Mouse (Mus musculus): ENCODE data around the gene 1110051M20Rik.
A peak's percentile ranks its signal among the peaks of the same experiment; 100 is the strongest.

The 1110051M20Rik gene

DNA sequence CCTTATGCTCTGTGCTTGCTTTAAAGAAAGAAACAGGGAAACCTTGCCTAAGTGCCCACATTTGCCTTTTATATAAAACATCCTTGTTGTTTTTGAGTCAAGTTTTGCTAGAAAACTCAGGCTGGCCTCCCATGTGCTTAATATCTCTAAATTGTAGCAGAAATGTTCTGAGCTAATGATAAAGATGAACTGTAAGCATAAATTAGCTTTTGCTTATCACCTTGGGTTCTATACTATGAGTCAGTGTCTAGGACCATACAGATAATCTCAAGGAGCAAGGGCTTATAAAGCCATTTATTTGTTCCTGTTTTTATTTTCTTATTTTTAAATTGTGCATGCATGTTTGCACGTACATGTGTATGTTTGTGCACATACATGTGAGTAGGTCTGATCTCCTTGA is 98.9 kb downstream of the 1110051M20Rik start:
- no peak for DNase-seq (ENCODE audit: low spot score)

DNA sequence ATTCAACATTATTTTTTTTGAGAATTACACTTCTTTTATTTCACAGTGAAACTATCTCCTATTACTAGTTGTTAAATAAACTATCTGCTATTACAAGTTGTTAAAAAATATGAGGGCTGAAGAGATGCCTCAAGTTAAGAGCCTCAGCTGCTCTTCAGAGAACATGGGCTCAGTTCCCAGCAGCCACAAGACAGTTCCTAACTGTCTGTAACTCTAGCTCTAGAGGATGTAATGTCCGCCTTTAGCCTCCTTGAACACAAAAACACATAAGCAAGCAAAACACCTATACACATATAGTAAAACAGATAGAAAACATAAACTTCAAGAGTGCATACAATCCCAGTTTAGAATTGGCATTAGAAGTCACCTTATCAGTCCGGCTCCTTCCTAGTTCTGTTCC is 104.9 kb downstream of the 1110051M20Rik start:
- DNase-seq (ENCODE audit: low spot score): no peak

DNA sequence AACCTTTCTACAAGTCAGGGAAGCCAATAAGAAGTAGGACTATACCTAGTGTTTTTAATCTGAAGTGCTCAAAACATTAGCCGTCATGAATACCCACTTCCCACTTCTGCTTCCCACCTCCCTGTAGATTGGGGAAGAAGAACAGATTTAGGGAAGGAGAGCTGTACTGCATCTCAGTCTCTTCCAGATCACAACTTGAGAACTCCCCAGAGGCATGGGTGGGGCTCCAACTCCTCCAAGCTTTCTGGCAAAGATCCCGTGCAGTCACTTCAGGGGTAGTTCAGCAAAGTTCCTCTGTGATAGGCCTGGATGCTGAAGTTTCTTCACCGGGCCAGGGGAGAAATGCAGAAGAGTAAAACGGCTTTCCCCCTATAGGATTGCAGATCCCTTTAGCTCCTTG is 109.4 kb downstream of the 1110051M20Rik start:
- DNase-seq (ENCODE audit: low spot score): peak; percentile 56

DNA sequence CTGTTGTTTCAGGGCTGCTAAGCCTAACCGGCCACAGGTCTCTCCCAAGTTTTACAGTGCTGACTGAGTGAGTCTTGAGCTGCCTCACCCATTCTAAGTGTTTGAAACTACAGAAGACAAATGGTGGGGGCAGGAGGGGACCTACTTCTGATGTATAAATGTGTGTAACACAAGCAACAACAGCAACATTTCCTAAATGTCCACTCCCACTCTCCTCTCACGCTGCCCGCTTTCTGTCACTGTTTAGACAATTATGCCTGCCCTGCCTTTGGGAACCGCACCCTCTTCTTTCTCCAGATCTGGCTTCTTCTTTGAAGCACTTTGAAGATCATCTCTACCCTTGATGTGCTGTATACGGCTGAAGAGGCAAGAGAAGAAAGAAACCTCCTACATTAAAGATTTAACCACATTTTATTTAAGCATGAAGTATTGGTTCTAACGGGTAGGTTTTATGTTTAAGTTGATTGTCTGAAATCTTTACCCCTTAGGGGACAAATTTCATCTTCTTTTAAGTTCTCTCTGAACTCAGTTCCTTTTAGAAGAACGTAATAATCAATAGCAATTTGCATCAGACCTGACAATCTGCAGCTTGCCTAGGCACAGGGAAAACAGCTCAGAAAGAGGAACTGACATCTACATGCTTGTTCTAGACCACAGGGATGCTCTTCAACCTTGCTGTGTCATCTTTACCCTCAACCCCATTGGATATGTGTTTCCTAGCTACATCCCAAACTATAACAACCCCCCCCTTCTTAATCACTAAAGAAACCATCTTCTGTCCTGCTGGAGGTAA is 113.3 kb downstream of the 1110051M20Rik start:
- DNase-seq (ENCODE audit: low spot score): no peak

DNA sequence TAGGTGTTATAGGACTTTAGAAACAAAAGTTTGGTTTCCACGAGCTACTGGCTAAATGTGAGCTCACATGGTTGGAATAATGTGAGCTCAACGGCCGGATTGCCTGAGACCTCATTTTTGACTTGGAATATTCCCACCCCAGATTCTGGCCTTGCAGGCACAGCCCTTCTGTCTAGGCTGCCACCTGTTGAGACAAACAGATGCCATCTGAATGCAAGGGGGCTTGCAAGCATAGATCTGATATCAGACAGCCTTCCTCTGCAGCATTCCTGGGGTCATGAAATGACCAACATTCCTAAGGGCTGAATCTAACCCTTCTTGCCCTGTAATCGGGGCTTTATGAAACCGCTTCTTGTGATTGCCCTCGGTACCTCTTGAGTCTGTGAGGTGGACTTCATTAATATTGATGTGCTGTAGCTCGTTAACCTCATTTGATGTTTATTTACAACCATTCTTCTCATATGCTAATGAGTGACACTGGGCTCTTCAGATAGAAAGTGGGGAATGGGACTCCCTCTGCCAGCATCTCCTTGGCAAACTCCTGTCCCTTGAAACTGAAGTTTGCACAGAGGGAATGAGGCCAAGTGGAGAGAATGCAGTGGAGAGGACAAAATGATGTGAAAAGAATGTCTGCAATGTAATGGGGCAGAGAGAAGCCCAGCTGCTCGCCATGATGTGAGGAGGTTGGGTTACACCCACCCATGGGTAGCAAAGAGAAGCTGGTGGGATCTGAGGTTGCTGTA is 114.3 kb downstream of the 1110051M20Rik start:
- DNase-seq (ENCODE audit: low spot score): no peak

DNA sequence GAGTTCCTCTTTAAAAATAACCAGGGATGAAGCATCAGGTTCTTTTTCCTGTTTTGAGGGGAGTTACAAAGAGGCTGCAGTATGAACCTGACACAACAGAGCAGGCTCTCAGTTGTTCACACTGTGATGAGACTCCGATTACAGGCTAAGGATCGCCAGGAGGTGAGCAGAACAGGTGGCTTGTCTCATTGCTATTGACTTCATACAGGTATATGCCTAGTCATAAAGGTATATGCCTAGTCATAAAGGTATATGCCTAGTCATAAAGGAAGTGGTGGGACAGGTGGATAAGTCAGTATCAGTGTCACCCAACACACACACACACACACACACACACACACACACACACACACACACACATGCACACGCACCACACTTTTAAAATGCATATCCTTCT is 115.8 kb downstream of the 1110051M20Rik start:
- DNase-seq (ENCODE audit: low spot score): no peak

DNA sequence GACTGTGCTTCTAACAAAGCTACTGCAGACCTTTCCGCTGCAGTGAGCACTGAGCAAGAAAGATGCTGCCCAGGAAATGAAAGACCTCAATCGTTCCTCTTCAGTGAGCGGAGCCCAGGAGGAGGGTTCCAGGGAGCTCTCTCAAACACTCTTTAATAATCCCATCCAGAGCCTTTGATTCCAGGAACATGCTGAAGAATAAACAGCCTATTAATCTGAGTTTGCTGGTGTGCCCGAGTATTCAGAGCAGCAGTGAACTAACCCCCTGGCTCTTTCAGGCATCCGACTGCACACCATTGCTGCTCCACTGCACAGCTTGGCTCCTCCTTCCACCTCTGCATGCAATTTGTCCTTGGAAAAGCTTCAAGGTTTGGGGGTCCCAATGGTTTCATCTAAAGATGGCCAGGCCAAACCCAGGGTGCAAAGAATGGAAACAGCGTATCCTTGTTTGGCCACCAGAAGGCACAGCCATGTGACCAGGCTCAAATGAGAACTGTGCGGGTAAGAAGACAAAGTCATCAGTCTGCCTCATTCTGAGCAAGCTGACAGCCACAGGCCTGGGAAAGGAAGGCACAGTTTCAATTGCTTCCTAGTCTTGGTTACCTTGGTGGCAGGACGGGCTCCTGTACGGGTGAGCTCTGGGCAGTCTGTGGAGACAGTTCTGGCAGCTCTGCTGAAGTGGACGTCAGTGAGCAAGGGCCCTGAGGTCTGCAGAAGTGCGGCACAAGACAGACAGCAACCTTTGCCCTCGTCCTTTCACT is 116.4 kb downstream of the 1110051M20Rik start:
- DNase-seq (ENCODE audit: low spot score): no peak

DNA sequence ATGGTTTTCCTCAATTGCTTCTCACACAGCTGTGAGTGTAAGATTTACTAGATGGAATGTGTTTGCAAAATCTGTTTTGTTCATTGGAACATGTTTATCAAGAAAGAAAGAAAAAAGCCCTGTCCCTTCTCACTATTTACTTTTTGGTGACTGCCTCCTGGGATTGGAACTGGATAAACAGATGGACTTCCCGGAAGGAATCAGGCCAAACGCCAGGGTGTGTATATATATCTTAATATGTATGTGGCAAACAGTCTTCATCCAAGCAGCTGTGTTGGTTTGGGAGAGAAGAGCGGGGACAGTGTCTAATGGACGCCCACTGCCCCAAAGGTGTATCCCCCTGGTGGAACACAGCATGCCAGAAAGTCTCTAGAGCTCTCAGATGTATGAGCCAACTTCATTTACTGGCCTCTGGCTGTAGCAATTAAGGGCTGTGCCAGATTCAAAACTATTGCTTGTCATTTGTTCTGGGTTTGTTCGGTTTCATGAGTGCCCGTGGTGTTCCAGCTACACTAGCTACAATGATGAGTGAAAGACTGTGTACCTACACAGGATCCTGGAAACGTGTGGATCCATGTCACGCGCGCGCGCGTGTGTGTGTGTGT is 117.7 kb downstream of the 1110051M20Rik start:
- no peak for DNase-seq (ENCODE audit: low spot score)

DNA sequence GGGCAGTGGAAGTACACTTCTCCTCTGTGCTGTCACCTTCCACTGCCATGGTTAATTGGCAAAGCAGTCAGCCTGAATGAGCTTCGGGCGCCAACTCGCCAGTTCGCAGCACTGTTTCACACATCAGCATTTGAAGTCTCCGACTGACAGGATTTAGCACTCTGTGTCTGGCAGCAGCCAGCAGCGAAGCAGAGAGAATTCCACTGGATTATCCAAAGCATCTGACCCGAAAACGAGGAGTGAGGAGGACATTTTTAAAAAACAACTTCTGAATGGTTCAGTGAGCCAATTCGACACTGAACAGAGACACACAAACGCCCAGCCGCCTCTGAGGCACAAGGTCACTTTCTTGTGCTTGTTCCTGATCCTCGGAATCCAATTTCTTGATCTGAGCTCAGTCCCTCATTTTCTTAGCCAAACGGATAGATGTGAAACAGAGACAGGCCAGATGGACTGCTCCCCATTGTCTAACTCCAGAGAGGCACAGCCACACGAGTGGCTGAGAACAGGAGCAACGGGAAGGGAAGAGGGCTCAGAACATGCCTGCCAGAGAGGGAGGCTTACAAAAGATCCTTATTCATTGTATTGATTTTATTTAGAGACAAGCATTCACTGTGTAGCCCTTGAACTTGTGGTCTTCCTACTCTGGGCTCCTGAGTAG is 119.6 kb downstream of the 1110051M20Rik start:
- no peak for DNase-seq (ENCODE audit: low spot score)

DNA sequence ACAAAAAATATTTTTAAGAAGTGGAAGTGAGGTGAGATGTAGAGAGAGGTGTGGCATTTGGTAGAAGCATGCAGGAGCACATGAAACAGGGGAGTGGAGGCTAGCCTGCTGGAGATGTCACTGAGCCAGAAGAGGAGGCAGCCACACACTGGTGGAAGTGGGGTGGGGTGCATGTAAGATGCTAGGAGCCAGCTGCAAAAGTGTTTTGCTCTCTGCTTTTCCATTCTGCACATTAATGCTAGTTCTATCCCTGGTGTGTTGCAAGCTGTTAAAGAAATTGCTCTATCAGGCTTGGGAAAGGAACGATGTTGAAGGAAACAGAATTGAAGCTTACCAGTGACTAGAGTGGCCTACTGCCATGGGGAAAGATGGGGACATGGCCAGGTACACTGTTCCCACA is 120.2 kb downstream of the 1110051M20Rik start:
- DNase-seq (ENCODE audit: low spot score): no peak

DNA sequence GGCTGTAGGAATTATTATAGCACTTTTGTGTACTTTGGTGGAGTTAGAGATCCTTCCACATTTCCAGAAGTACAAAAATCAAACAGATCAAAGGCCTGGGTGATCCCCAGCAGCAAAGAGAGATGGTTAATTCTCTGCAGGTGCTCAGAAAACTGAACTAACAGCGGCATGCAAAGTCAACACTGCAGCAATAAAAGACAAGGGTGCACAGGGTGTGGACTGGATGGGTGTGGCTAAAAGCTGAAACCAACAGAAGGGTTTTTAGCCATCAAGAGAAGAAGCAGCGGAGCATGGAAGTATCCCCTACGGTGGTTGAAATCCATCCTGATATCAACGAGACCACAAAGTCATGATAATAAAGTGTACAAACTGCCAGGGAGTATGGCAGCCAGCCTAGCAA is 122.0 kb downstream of the 1110051M20Rik start:
- no peak for DNase-seq (ENCODE audit: low spot score)

DNA sequence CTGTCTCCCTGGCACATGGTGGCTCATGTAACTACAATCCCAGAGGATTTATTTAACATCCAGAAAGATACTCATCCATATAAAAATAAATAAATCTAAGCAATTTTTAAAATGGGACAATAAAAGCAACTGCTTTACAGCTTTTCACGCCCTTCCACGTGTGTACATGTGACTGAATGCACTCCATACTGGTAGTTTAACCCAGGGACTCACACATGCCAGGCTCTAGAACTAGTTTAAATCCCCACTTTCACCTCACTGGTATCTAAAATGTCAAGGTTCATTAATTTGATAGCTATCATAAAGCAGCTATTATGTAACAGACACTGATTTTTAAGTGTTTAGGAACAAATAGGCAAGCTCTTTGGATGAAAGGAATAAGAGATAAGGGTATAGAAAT is 122.6 kb downstream of the 1110051M20Rik start:
- no peak for DNase-seq (ENCODE audit: low spot score)

DNA sequence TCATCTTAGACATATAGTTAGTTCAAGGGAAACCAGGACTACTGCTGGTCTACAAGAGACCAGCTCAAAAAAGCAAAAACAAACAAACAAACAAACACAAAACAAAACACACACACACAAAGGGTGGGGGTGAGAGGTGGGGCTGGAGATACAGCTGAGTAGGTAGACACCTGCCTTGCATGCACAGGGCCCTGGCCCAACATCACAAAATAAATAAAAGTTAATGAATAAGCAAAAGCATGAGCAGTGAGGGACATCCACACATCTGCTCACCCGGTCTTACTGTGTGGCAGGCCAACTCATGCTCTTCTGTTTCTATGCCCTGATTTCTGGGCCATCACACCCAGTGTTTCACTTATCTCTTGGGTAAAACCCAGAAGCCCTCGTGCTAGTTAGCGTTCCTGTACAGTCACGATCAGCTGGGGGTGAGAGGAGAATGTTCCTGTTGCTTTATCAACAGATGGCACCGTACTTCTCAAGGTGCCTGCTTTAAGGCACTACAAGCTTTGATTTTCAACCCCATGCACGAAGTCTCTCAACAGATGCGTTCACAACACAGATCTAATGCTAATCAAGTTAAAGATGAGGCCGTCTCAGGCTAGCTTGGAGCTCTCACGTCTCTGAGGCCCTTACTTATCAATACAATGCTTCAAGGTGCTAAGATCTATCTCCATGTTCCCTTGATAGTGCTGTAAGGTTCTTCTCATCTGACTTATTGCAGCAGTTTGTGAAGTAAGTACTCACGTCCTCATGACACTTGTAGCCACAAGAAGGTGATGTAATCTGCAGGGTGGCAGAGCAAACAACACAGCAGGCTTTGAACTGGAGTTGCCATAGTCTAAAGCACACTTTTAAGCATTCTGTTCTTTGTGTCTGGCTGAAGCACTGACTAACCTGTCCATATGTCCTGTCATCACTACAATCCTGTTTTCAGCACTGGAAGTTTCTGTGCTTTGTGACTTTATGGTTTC is 123.7 kb downstream of the 1110051M20Rik start:
- DNase-seq (ENCODE audit: low spot score): no peak

DNA sequence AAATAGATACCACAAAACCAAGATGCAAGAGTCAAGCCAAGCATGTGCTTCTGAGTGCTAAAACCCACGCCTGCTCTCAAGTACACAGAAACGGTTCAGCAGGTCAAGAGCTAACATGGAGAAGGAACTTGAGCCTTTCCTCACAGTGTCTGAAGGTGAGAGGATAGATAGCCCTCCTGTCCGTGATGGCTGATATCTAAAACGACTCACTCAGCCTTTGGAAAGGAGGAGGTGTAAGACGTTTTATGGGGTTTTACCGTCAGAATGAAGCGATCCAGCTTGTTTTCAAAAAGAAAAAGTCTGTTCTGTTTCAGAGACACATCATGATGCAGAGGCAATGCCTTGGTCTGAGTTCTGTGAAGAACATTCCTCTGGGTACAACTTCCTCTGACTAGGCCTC is 130.3 kb downstream of the 1110051M20Rik start:
- no peak for DNase-seq (ENCODE audit: low spot score)

DNA sequence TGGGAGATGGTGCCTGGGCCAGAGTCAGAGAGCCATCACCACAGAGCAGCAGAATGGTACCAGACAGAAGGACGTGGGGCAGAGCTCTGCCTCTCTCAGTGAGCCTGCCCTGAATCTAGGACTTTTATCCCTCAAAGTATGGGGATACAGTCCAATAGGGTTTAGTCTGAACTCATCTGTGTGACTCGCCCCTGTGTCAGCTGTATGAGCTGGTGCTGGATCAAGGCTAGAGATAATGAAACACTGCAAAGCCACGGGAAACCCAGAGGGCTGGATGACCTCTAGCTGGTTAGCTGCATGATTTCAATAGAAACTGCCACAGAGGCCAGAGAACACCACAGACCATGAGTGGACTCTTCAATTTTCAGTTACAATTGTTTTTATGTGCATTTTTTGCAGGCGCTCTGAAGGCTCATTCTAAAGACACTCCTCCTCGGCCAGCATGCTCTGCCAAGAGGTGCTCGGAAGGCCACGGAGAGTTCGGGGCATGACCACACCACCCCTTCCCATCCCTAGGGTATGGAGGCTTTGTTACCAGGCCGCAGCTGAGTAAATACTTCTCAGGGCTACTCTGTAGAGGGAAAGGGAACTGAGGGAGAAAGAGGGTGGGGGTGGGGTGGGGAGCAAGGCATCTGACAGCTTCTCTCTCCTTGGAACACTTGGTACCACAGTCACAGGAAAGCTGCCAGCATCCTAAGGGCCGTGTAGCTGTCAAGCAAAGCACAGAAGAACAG is 131.8 kb downstream of the 1110051M20Rik start:
- peak; percentile 50 for DNase-seq (ENCODE audit: low spot score)

DNA sequence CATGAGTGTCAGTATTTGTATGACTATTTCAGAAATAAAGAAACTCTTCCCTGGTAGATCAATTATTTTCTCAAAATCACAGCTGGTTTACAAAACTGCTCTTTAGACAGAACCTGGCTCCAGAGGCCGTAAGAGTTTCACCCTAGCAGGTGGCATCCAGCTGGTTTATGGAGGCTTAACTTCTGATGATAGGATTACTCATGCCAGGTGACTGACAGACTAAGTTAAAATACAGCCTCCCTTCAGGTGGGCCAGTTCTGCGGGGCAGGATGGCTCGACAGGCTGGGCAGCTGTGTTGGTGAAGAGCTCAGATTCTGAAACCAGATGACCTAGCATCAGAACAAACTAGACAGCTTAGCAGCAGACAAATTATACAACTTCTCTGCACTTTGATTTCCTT is 135.0 kb downstream of the 1110051M20Rik start:
- DNase-seq (ENCODE audit: low spot score): no peak

DNA sequence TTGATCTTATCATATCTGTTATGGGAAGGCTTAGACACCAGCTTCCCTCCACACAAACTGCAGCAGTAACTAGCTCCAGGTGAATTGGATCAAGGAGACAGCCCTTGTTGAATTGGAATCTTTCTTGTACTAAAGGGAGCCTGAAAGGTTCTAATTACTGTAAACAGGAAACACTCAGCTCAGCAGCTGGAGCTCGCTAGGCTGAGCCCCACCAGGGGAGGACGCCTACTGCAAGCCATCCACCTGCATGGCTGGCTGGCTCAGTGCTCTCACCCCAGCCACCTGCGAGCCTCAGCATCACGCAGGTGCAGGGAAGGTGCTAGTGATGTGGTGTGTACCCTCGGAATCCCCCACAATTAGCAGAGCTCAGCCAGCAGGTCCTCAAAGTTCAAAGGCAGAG is 135.8 kb downstream of the 1110051M20Rik start:
- no peak for DNase-seq (ENCODE audit: low spot score)

DNA sequence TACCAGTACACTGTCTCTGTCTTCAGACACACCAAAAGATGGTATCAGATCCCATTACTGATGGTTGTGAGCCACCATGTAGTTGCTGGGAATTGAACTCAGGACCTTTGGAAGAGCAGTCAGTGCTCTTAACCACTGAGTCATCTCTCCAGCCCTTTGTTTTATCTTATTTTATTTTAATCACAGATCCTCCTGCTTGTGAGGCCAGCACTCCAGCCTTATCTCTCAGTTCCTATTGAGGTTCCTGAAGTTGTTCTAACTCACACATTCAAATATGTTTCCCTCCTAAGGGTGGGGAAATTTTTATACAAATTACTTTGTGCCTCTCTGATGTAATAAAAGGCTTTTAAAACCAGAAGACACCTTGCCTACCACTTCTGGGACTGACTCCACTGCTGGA is 137.9 kb downstream of the 1110051M20Rik start:
- no peak for DNase-seq (ENCODE audit: low spot score)

DNA sequence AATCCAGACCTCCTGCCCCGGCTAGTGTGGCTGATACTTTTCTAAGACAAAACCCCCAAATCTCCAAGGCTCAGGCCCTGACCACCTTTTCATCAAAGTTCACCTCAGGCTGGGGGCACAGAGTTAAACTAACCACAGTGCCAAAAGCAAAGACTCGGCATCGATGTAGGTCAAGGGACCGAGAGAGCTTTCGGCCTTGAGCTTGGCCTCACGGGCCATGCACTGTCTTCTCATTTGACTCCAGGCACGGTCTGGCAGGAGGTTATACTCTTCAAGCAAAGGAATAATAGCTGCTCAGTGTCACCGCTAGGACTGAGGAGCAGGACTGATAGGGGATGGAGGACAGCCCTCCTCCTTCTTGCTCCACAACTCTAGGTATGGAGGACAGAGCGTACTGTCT is 138.6 kb downstream of the 1110051M20Rik start:
- no peak for DNase-seq (ENCODE audit: low spot score)

DNA sequence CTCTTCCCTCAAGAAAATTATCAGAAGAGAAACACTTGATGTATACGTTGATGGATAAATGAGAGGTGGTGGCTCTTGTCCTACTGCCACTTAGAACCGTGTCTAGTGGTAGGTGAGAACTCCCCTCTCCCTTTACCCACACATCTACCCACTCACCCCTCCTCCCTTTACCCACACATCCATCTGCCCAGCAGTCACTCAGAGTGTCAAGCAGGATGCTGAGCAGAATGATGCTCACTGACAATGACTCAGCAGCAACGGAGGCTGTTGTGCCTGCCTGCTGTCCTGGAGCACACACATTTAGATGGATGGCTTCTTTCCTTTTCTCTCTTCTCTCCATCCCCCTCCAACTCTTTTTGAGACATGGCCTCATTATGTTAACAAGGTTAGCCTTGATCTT is 141.7 kb downstream of the 1110051M20Rik start:
- no peak for DNase-seq (ENCODE audit: low spot score)

All from testis, postnatal 10 days (tissue).